Mouse (Mus musculus): ENCODE data around the gene Serf1. TPM values are rescaled to one million over a fixed set of nuclear protein-coding genes. Genes with fewer than 3 reads are reported as not detected.
A peak's percentile ranks its signal among the peaks of the same experiment; 100 is the strongest.

Serf1 gene
- polyA plus RNA-seq (2012; fragmentation: generic; extraction: Trizol): 30.0 TPM
- long read RNA-seq, experiment 1, transcript Serf1-201 (3 exons, 601 nt): major isoform, 63 of 66 reads
- long read RNA-seq, experiment 1, partial matches to known transcripts: 3 of 66 reads
- long read RNA-seq, experiment 1, other reads (novel, unspliced or antisense): 0 of 66 reads
- long read RNA-seq, experiment 2, partial matches to known transcripts: 0 of 1 reads
- long read RNA-seq, experiment 2, other reads (novel, unspliced or antisense): 0 of 1 reads

DNA sequence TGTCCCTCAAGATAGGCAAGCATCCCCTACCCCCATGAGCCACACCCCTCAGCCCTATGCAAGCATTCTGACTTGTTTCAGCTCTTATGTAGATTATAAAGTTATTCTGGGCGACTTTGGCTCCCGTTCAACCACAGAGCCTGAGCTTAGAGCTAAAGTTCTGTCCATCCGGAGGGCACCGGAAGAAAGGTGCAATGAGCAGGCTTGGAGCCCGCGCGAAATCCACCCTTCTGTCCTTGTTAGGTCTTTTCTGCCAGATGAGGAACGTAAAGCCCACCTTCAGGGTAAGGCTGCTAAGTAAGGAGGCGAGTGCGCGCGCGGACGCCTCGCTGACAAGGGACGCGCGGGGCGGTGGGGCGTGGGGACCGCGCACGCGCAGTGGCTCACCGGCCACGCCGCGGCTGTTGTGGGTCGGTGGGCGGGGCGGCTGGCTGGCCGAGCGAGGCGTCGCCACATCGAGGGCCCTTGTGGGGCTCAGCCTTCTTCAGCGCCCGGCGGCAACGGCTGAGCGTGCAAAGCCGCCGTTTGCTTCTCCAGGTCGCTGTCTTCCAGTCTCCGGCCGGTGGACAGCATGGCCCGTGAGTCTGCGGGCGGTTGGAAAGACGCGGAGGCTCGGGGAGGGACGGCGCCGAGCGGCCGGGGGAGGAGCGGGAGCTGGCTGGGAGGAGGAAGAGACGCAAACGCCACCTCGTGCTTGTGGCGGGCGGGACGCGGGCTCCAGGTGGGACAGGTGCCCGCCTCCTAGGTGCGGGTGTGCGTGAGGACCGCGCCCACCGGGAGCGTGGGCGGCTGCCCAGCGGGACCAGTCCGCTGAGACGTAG lies at the start of gene Serf1:
Gene Serf1 (plus strand): TSS at position 361 of the 821 bp plus-strand sequence.
- H3ac ChIP-seq (ENCODE audit: control insufficient read depth, insufficient read length, low read depth): peak within 1 kb of the TSS; percentile 89
- no peaks in the 10 kb centered on the region for H3K36me3 ChIP-seq (ENCODE audit: control insufficient read depth, insufficient read depth)
- H3K27me3 ChIP-seq (ENCODE audit: control insufficient read depth, insufficient read depth, insufficient read length): no peaks in the 10 kb centered on the region
- H3K79me2 ChIP-seq (ENCODE audit: control insufficient read depth, insufficient read depth): peaks cover 12% of the 10 kb centered on the region
- H3K79me3 ChIP-seq (ENCODE audit: low read depth): peaks cover 8% of the 10 kb centered on the region
- peak within 1 kb of the TSS; percentile 42 for H3K4me3 ChIP-seq (ENCODE audit: insufficient read depth, poor library complexity, severe bottlenecking)
- TF ChIP-seq MAX (IDR thresholded peaks at IDR 0.05): peak; percentile 69
- TF ChIP-seq MYOD1 (IDR thresholded peaks at IDR 0.05; ENCODE audit: control insufficient read depth, insufficient read length, low read depth): no peak
- TF ChIP-seq CTCF (IDR thresholded peaks at IDR 0.05; ENCODE audit: control insufficient read depth, insufficient read depth, insufficient read length): no peak
- TF ChIP-seq USF1 (IDR thresholded peaks at IDR 0.05; ENCODE audit: low read depth): no peak

DNA sequence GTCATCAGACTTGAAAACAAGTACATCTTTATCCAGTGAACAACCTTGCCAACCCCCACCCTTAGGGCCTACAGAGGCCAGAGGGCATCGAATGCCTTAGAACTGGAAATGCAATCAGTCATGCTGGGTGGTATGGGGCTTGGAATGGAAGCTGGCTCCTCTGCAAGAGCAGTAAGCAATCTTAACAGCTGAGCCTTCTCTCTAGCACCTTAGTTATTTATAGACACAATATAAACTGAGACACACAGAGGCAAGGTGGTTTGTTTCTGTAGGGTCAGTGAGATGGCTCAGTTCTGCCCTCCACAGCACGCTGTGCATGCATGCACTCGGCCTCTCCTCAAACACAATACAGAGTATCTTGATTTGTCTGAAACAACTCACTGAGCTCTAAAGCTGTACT lies 43.9 kb upstream of the Serf1 start:
- Histone ChIP-seq H3K79me2 (ENCODE audit: control insufficient read depth, insufficient read depth) (no peaks in the 10 kb centered on the region), H3ac (ENCODE audit: control insufficient read depth, insufficient read length, low read depth) (no peak overlapping the region), H3K4me3 (ENCODE audit: insufficient read depth, poor library complexity, severe bottlenecking) (no peak overlapping the region), H3K27me3 (ENCODE audit: control insufficient read depth, insufficient read depth, insufficient read length) (no peaks in the 10 kb centered on the region), H3K36me3 (ENCODE audit: control insufficient read depth, insufficient read depth) (peaks cover 82% of the 10 kb centered on the region), H3K79me3 (ENCODE audit: low read depth) (no peaks in the 10 kb centered on the region)
- no peak for TF ChIP-seq MAX (IDR thresholded peaks at IDR 0.05)

DNA sequence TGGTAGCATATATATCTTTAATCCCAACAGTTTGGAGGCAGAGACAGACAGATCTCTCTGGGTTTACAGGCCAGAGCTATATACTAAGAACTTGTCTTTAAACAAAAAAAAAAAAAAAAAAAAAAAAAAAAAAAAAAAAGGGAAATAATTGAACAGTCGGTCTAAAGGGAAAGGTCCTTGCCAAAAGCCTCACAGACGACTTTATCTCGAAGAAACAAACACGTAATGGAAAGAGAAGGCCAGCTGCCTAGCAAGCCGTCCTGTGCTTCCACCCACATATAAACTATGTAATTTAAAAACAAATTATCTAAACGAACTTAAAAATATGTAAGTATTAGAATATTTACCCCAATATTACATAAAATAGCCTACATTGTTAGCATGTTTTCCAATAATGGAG lies 40.0 kb upstream of the Serf1 start:
- H3K36me3 ChIP-seq (ENCODE audit: control insufficient read depth, insufficient read depth): peaks cover 83% of the 10 kb centered on the region
- no peak overlapping the region for H3ac ChIP-seq (ENCODE audit: control insufficient read depth, insufficient read length, low read depth)
- H3K79me3 ChIP-seq (ENCODE audit: low read depth): no peaks in the 10 kb centered on the region
- no peaks in the 10 kb centered on the region for H3K27me3 ChIP-seq (ENCODE audit: control insufficient read depth, insufficient read depth, insufficient read length)
- no peak for TF ChIP-seq CEBPB (IDR thresholded peaks at IDR 0.05; ENCODE audit: low read depth)
- TF ChIP-seq USF1 (IDR thresholded peaks at IDR 0.05; ENCODE audit: low read depth): no peak
- no peak for TF ChIP-seq CTCF (IDR thresholded peaks at IDR 0.05; ENCODE audit: control insufficient read depth, insufficient read depth, insufficient read length)
- H3K79me2 ChIP-seq (ENCODE audit: control insufficient read depth, insufficient read depth): no peaks in the 10 kb centered on the region
- H3K4me3 ChIP-seq (ENCODE audit: insufficient read depth, poor library complexity, severe bottlenecking): no peak overlapping the region

DNA sequence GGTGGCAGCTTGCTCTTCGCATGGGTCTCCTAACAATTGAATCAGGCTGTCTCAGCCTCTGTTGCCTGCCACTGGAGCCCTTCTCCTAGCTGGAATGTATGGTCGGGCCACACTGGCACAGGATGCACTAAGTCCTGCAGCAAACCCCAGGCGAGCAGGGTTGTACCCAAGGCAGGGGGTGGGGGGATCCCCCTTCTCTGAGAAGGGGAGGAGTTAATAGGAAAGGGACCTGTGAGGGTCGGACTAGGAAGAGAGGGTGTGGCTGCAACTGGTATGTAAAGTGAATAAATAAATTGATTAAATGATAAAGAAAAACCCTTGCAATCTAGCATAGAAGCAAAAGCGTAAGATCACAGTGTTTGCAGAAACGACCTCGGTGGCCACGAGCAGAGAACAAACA lies 36.3 kb upstream of the Serf1 start:
- Histone ChIP-seq H3K27me3 (ENCODE audit: control insufficient read depth, insufficient read depth, insufficient read length) (no peaks in the 10 kb centered on the region), H3K79me2 (ENCODE audit: control insufficient read depth, insufficient read depth) (no peaks in the 10 kb centered on the region), H3K4me3 (ENCODE audit: insufficient read depth, poor library complexity, severe bottlenecking) (no peak overlapping the region), H3ac (ENCODE audit: control insufficient read depth, insufficient read length, low read depth) (no peak overlapping the region), H3K36me3 (ENCODE audit: control insufficient read depth, insufficient read depth) (peaks cover 85% of the 10 kb centered on the region), H3K79me3 (ENCODE audit: low read depth) (no peaks in the 10 kb centered on the region)
- no peak for TF ChIP-seq MAX (IDR thresholded peaks at IDR 0.05)
- TF ChIP-seq MYOD1 (IDR thresholded peaks at IDR 0.05; ENCODE audit: control insufficient read depth, insufficient read length, low read depth): no peak
- TF ChIP-seq USF1 (IDR thresholded peaks at IDR 0.05; ENCODE audit: low read depth): no peak
- TF ChIP-seq MYOG (IDR thresholded peaks at IDR 0.05; ENCODE audit: control insufficient read depth, extremely low read depth, insufficient read length): no peak
- no peak for TF ChIP-seq CEBPB (IDR thresholded peaks at IDR 0.05; ENCODE audit: low read depth)
- no peak for TF ChIP-seq FOSL1 (IDR thresholded peaks at IDR 0.05; ENCODE audit: insufficient read depth, low read length, poor library complexity, severe bottlenecking)
- no peak for TF ChIP-seq CTCF (IDR thresholded peaks at IDR 0.05; ENCODE audit: control insufficient read depth, insufficient read depth, insufficient read length)

DNA sequence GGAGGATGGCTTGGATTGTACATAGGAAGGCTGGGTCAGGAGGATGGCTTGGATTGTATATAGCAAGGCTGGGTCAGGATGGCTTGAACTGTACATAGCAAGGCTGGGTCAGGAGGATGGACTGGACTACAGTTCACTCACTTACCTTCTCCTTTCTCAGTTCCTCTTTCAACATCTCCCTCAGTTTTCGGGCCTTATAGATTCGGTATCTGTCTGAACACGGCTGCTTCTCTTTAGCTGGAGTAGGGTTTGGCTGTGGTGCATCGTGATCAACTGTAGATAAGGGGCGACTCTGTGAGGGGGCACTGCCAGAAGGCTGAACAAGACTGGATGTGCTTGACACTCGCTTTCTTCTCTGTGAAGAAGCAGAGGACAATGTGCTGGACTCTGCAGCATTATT lies 9.0 kb upstream of the Serf1 start:
- no peaks in the 10 kb centered on the region for H3K27me3 ChIP-seq (ENCODE audit: control insufficient read depth, insufficient read depth, insufficient read length)
- no peak overlapping the region for H3K4me3 ChIP-seq (ENCODE audit: insufficient read depth, poor library complexity, severe bottlenecking)
- H3K79me3 ChIP-seq (ENCODE audit: low read depth): peaks cover 51% of the 10 kb centered on the region
- TF ChIP-seq CTCF (IDR thresholded peaks at IDR 0.05; ENCODE audit: control insufficient read depth, insufficient read depth, insufficient read length) (no peak), FOSL1 (IDR thresholded peaks at IDR 0.05; ENCODE audit: insufficient read depth, low read length, poor library complexity, severe bottlenecking) (no peak), MYOD1 (IDR thresholded peaks at IDR 0.05; ENCODE audit: control insufficient read depth, insufficient read length, low read depth) (no peak), USF1 (IDR thresholded peaks at IDR 0.05; ENCODE audit: low read depth) (no peak), MYOG (IDR thresholded peaks at IDR 0.05; ENCODE audit: control insufficient read depth, extremely low read depth, insufficient read length) (no peak)
- H3ac ChIP-seq (ENCODE audit: control insufficient read depth, insufficient read length, low read depth): no peak overlapping the region
- H3K79me2 ChIP-seq (ENCODE audit: control insufficient read depth, insufficient read depth): peaks cover 54% of the 10 kb centered on the region
- peaks cover 62% of the 10 kb centered on the region for H3K36me3 ChIP-seq (ENCODE audit: control insufficient read depth, insufficient read depth)

DNA sequence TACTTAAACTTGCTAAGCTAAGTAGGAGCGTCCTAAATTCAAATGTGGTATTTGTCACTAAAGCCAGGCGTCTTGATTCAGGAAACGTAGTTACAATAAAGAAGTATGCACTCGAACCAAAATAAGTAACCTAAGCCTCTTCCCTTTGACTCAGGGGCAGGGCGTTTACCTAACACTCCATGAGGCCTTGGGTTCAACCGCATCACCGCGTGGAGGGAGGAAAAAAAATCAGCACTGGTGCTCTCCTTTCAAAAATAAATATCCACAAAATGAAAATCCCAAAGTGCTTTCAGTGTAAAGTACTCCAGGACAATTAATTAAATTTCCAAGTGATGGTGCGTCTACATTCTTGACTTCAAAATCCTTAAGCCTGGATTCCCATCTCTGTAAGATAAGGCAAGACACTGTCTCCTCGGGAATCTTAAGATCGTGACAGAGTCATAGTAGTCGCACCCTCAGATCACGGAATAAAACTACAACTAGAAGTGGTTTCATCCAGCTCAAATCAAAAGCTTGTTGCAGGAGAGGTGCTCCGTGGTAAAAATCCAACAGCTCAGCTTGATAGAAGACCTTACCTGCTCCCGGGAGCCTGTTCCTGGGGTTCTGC lies 4.7 kb upstream of the Serf1 start:
- Histone ChIP-seq H3ac (ENCODE audit: control insufficient read depth, insufficient read length, low read depth) (peak overlapping the region; percentile 100), H3K4me3 (ENCODE audit: insufficient read depth, poor library complexity, severe bottlenecking) (peak overlapping the region; percentile 92), H3K27me3 (ENCODE audit: control insufficient read depth, insufficient read depth, insufficient read length) (no peaks in the 10 kb centered on the region), H3K79me2 (ENCODE audit: control insufficient read depth, insufficient read depth) (peaks cover 56% of the 10 kb centered on the region), H3K79me3 (ENCODE audit: low read depth) (peaks cover 50% of the 10 kb centered on the region), H3K36me3 (ENCODE audit: control insufficient read depth, insufficient read depth) (peaks cover 20% of the 10 kb centered on the region)
- TF ChIP-seq MYOD1 (IDR thresholded peaks at IDR 0.05; ENCODE audit: control insufficient read depth, insufficient read length, low read depth): no peak
- TF ChIP-seq CTCF (IDR thresholded peaks at IDR 0.05; ENCODE audit: control insufficient read depth, insufficient read depth, insufficient read length): no peak
- TF ChIP-seq USF1 (IDR thresholded peaks at IDR 0.05; ENCODE audit: low read depth): no peak
- TF ChIP-seq CEBPB (IDR thresholded peaks at IDR 0.05; ENCODE audit: low read depth): no peak
- no peak for TF ChIP-seq MYOG (IDR thresholded peaks at IDR 0.05; ENCODE audit: control insufficient read depth, extremely low read depth, insufficient read length)
- TF ChIP-seq FOSL1 (IDR thresholded peaks at IDR 0.05; ENCODE audit: insufficient read depth, low read length, poor library complexity, severe bottlenecking): no peak
- TF ChIP-seq MAX (IDR thresholded peaks at IDR 0.05): no peak
